Mouse (Mus musculus): ENCODE data around the gene Lrrc2.

Gene Lrrc2

GRCm38 (mm10) chr9:110987331-110987730 lies 36.0 kb downstream of the Lrrc2 start:
- DNase-seq (ENCODE audit: low spot score), result no peak

- no peak for DNase-seq (ENCODE audit: low spot score)
These were observed 36.7 kb downstream of the Lrrc2 start for GRCm38 (mm10) chr9:110988078-110988477.

GRCm38 (mm10) chr9:110989141-110989540 lies 37.8 kb downstream of the Lrrc2 start:
- DNase-seq (ENCODE audit: low spot score), result no peak

GRCm38 (mm10) chr9:110989543-110989942 lies 38.2 kb downstream of the Lrrc2 start:
- DNase-seq (ENCODE audit: low spot score), result no peak

- DNase-seq (ENCODE audit: low spot score), result no peak
These were observed 38.9 kb downstream of the Lrrc2 start, which contains the start of gene Rtp3 for GRCm38 (mm10) chr9:110990204-110990603. Rtp3 (minus strand) TSS chr9:110990583.

GRCm38 (mm10) chr9:110993281-110993709 lies 42.0 kb downstream of the Lrrc2 start:
- DNase-seq (ENCODE audit: low spot score), result no peak

GRCm38 (mm10) chr9:110994716-110995172 lies 43.4 kb downstream of the Lrrc2 start:
- no peak for DNase-seq (ENCODE audit: low spot score)

- DNase-seq (ENCODE audit: low spot score), result no peak
These were observed 45.9 kb downstream of the Lrrc2 start for GRCm38 (mm10) chr9:110997245-110997644.

GRCm38 (mm10) chr9:110999056-110999455 lies 47.7 kb downstream of the Lrrc2 start:
- DNase-seq (ENCODE audit: low spot score), result no peak

- no peak for DNase-seq (ENCODE audit: low spot score)
These were observed 48.5 kb downstream of the Lrrc2 start for GRCm38 (mm10) chr9:110999856-111000255.

GRCm38 (mm10) chr9:111001621-111002020 lies 50.3 kb downstream of the Lrrc2 start:
- DNase-seq (ENCODE audit: low spot score), result no peak

GRCm38 (mm10) chr9:111003279-111003678 lies 51.9 kb downstream of the Lrrc2 start:
- no peak for DNase-seq (ENCODE audit: low spot score)

- DNase-seq (ENCODE audit: low spot score), result no peak
These were observed 55.2 kb downstream of the Lrrc2 start for GRCm38 (mm10) chr9:111006544-111006943.

- no peak for DNase-seq (ENCODE audit: low spot score)
These were observed 58.4 kb downstream of the Lrrc2 start for GRCm38 (mm10) chr9:111009763-111010162.

- DNase-seq (ENCODE audit: low spot score), result no peak
These were observed 60.2 kb downstream of the Lrrc2 start for GRCm38 (mm10) chr9:111011550-111011949.

- no peak for DNase-seq (ENCODE audit: low spot score)
These were observed 60.7 kb downstream of the Lrrc2 start for GRCm38 (mm10) chr9:111012041-111012440.

- DNase-seq (ENCODE audit: low spot score), result no peak
These were observed 64.3 kb downstream of the Lrrc2 start for GRCm38 (mm10) chr9:111015658-111016057.

- DNase-seq (ENCODE audit: low spot score), result no peak
These were observed 67.7 kb downstream of the Lrrc2 start, which contains the start of gene Ltf for GRCm38 (mm10) chr9:111019022-111019421. Ltf (plus strand) TSS chr9:111019271.

- DNase-seq (ENCODE audit: low spot score), result no peak
These were observed 75.4 kb downstream of the Lrrc2 start for GRCm38 (mm10) chr9:111026791-111027190.
